Mouse (Mus musculus): ENCODE data around the gene Gm49027.

DNA sequence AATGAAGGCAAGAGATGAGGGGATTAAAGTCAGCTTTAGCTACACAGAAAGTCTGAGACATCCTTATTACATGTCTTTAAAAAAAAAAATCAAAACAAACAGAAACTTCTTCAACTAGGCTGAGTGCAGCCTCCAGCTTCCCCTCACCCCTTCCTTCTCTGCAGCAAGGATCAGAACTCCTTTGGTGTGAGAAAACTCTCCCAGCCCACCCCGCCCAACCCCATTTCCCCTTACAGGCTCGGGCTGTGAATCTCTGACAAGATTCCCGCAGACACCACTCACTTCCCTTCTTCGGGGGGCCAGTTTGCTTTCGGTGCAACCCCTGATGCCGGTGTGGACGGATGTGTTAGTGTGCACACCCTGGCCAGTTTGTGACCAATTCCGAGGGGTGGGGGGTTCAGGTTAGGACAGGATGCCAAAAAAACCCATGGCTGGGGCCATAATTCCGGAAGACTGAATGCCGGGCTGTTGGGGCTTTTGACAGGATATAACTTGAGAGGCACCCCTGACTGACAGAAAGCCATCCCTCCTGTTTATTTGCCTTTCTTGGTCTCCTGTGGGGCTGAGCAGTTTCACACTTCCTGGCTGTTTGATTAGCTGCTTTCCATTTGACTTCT, 54.4 kb downstream of the Gm49027 start:
- no peak for TF ChIP-seq CTCF (IDR thresholded peaks at IDR 0.05; ENCODE audit: borderline replicate concordance, control insufficient read depth, extremely low read depth, insufficient read depth, low read length, poor library complexity)
- TF ChIP-seq POLR2A (IDR thresholded peaks at IDR 0.05; ENCODE audit: control insufficient read depth, extremely low read depth, insufficient read depth, low read length, poor library complexity): no peak

All from thymus, adult 2 months (tissue).